Mouse (Mus musculus) c-Kit-positive CD71-positive TER-119-positive erythroid progenitor cells, embryonic 14.5 days (primary cell): ENCODE results near the gene Abhd12b.

Experiments
- DNase-seq: peaks from one replicate; pipeline ENCODE4 v3.0.0-alpha.2; 2013; ENCODE audit warnings: low spot score

Gene Abhd12b

GRCm38 (mm10) chr12:70208214-70208613 is 54.3 kb downstream of the Abhd12b start:
- no peak for DNase-seq

GRCm38 (mm10) chr12:70212501-70212900 is 58.6 kb downstream of the Abhd12b start:
- DNase-seq, result no peak

GRCm38 (mm10) chr12:70213601-70214000 is 59.7 kb downstream of the Abhd12b start:
- no peak for DNase-seq

GRCm38 (mm10) chr12:70214281-70214680 is 60.3 kb downstream of the Abhd12b start:
- no peak for DNase-seq

GRCm38 (mm10) chr12:70216229-70216800 is 62.4 kb downstream of the Abhd12b start:
- DNase-seq, result no peak

- DNase-seq, result no peak
Measured at GRCm38 (mm10) chr12:70218795-70219540, 65.0 kb downstream of the Abhd12b start.

GRCm38 (mm10) chr12:70221425-70221824 is 67.5 kb downstream of the Abhd12b start:
- no peak for DNase-seq

GRCm38 (mm10) chr12:70223331-70223730 is 69.4 kb downstream of the Abhd12b start:
- no peak for DNase-seq

GRCm38 (mm10) chr12:70226655-70227054 is 72.7 kb downstream of the Abhd12b start:
- DNase-seq, result no peak

GRCm38 (mm10) chr12:70227121-70227932 is 73.4 kb downstream of the Abhd12b start:
- DNase-seq, result peak; percentile 87

GRCm38 (mm10) chr12:70228155-70228554 is 74.2 kb downstream of the Abhd12b start:
- DNase-seq, result no peak

- DNase-seq, result no peak
Measured at GRCm38 (mm10) chr12:70231294-70231693, 77.4 kb downstream of the Abhd12b start, which contains the start of gene Pygl. Gene Pygl (minus strand): TSS chr12:70231488.

GRCm38 (mm10) chr12:70232020-70232544 is 78.1 kb downstream of the Abhd12b start:
- no peak for DNase-seq
